Mouse (Mus musculus) skeletal muscle tissue, adult 2 months (tissue): ENCODE measurements around the gene Grpr.

Source experiments
- DNase-seq: peaks from one replicate; pipeline ENCODE4 v3.0.0-alpha.2; 2012; ENCODE audit warnings: low read depth, low spot score

Grpr gene

GRCm38 (mm10) chrX:163549666-163550065 is at the start of gene Grpr:
TSS of gene Grpr (minus strand) at chrX:163549677.
- DNase-seq, result no peak

- no peak for DNase-seq
These were observed 11.0 kb upstream of the Grpr start for GRCm38 (mm10) chrX:163560521-163560920.

GRCm38 (mm10) chrX:163547042-163547441 is 2.4 kb downstream of the Grpr start:
- no peak for DNase-seq

- DNase-seq, result no peak
These were observed 16.6 kb downstream of the Grpr start for GRCm38 (mm10) chrX:163532836-163533235.

- DNase-seq, result no peak
These were observed 30.4 kb downstream of the Grpr start for GRCm38 (mm10) chrX:163518963-163519541.

- no peak for DNase-seq
These were observed 37.7 kb downstream of the Grpr start for GRCm38 (mm10) chrX:163511766-163512165.

- no peak for DNase-seq
These were observed 47.4 kb downstream of the Grpr start for GRCm38 (mm10) chrX:163502088-163502487.
